Mouse (Mus musculus): Measurements from ENCODE around the gene Ugt1a2. TPM values are rescaled to one million over a fixed set of nuclear protein-coding genes. Genes with fewer than 3 reads are reported as not detected.
A peak's percentile ranks its signal among the peaks of the same experiment; 100 is the strongest.

Ugt1a2 gene
- polyA plus RNA-seq, 1 experiment from 2014 or later = not detected

DNA sequence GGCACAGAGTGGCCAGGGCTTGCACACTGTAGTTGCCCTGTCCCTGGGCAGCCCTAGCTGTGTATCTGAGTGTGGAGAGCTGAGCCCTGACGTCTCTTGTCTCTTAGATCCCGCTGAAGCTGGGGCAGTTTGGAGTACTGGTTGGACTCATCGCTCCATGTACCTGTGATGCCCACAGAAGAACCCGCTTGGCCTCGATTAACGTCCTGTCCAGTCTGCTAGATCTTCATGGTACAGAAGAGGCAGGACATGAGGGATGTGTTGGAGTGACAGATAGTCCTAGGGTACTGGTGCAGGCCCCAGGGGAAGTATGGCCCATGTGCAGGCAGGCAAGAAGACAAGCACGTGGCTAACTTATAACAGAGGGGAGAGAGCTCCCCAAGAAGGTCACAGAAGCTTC lies 49.2 kb downstream of the Ugt1a2 start:
- no peak for ATAC-seq
- TF ChIP-seq EP300 (IDR thresholded peaks at IDR 0.05; ENCODE audit: low read depth) (no peak), CTCF (IDR thresholded peaks at IDR 0.05; ENCODE audit: low read depth) (no peak)
- Histone ChIP-seq H3K27me3 (ENCODE audit: insufficient read depth, low read length) (no peaks in the 10 kb centered on the region), H3K27ac (ENCODE audit: low read depth) (no peak overlapping the region), H3K4me3 (ENCODE audit: low read depth, low read length) (no peak overlapping the region), H3K36me3 (replicated peaks; ENCODE audit: insufficient read depth, low read length) (no peaks in the 10 kb centered on the region), H3K9ac (replicated peaks) (no peak overlapping the region), H3K4me2 (ENCODE audit: low read depth, low read length) (no peak overlapping the region), H3K4me1 (ENCODE audit: insufficient read depth) (peaks cover 13% of the 10 kb centered on the region), H3K9me3 (ENCODE audit: low read length) (peaks cover 23% of the 10 kb centered on the region)
- WGBS (ENCODE audit: insufficient replicate concordance) = 70% methylated on average over 7 of the region's 7 CpGs
- no peak for DNase-seq

DNA sequence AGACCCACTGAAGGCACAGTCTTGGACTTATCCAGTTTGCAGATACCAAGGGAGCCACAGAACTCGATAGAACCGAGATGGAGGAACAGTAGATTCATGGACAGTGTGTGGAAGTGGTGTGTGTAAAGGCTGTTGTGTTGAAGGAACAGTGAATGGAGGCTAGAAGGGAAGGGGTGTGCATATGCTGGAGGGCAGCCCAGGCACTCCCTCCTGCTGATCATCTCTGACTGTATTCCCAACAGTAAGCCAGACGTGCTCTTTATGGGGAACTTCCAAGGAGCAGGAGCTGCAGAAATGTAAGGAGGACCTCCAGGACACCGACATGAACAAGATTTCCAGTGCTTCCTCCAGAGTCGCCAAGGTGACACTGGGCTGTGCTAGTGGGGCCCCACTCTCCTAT lies 49.6 kb downstream of the Ugt1a2 start:
- no peak overlapping the region for H3K27ac ChIP-seq (ENCODE audit: low read depth)
- H3K9ac ChIP-seq (replicated peaks) = no peak overlapping the region
- H3K9me3 ChIP-seq (ENCODE audit: low read length) = peaks cover 20% of the 10 kb centered on the region
- no peak for DNase-seq
- no peak overlapping the region for H3K4me3 ChIP-seq (ENCODE audit: low read depth, low read length)
- WGBS (ENCODE audit: insufficient replicate concordance) = 72% methylated on average over 5 of the region's 5 CpGs
- no peak for ATAC-seq
- H3K4me2 ChIP-seq (ENCODE audit: low read depth, low read length) = no peak overlapping the region
- no peaks in the 10 kb centered on the region for H3K27me3 ChIP-seq (ENCODE audit: insufficient read depth, low read length)
- H3K4me1 ChIP-seq (ENCODE audit: insufficient read depth) = peaks cover 13% of the 10 kb centered on the region
- TF ChIP-seq EP300 (IDR thresholded peaks at IDR 0.05; ENCODE audit: low read depth) (no peak), CTCF (IDR thresholded peaks at IDR 0.05; ENCODE audit: low read depth) (no peak)
- H3K36me3 ChIP-seq (replicated peaks; ENCODE audit: insufficient read depth, low read length) = no peaks in the 10 kb centered on the region

- 63% methylated on average over 8 of the region's 8 CpGs for WGBS (ENCODE audit: insufficient replicate concordance)
- peak; percentile 54 for DNase-seq
- Histone ChIP-seq H3K9ac (replicated peaks) (no peak overlapping the region), H3K27ac (ENCODE audit: low read depth) (no peak overlapping the region), H3K4me2 (ENCODE audit: low read depth, low read length) (no peak overlapping the region), H3K36me3 (replicated peaks; ENCODE audit: insufficient read depth, low read length) (no peaks in the 10 kb centered on the region), H3K9me3 (ENCODE audit: low read length) (peaks cover 14% of the 10 kb centered on the region; the same call in 1 of the 2 replicates), H3K27me3 (ENCODE audit: insufficient read depth, low read length) (no peaks in the 10 kb centered on the region), H3K4me1 (ENCODE audit: insufficient read depth) (peaks cover 26% of the 10 kb centered on the region), H3K4me3 (ENCODE audit: low read depth, low read length) (no peak overlapping the region)
- peak; percentile 5; the same call in 1 of the 2 replicates for ATAC-seq
- TF ChIP-seq CTCF (IDR thresholded peaks at IDR 0.05; ENCODE audit: low read depth) (no peak), EP300 (IDR thresholded peaks at IDR 0.05; ENCODE audit: low read depth) (no peak)
Observed at GRCm38 (mm10) chr1:88253106-88253505, 52.7 kb downstream of the Ugt1a2 start.

DNA sequence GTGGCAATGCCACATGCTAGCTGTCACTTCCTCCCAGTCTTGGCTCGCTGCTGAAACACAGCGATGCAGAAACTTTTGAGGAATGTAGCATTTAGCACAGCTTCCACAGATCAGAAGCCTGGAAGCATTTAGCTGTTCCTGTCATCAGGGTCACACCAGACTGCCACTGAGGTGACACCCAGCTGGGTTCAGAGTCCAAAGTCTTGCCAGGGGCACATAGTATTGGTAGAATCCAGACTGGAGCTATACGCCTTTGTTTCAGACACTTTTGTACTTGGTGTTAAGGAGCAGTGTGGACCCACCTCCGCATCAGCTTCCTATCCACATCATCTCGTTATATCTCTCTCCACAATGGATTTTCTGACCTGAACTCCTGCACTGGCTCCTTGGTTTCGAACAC lies 53.1 kb downstream of the Ugt1a2 start:
- H3K4me2 ChIP-seq (ENCODE audit: low read depth, low read length) = no peak overlapping the region
- no peaks in the 10 kb centered on the region for H3K36me3 ChIP-seq (replicated peaks; ENCODE audit: insufficient read depth, low read length)
- peaks cover 14% of the 10 kb centered on the region; the same call in 1 of the 2 replicates for H3K9me3 ChIP-seq (ENCODE audit: low read length)
- no peak for TF ChIP-seq EP300 (IDR thresholded peaks at IDR 0.05; ENCODE audit: low read depth)
- no peak for TF ChIP-seq CTCF (IDR thresholded peaks at IDR 0.05; ENCODE audit: low read depth)
- ATAC-seq (peak; percentile 69), DNase-seq (peak; percentile 73)
- H3K4me1 ChIP-seq (ENCODE audit: insufficient read depth) = peaks cover 26% of the 10 kb centered on the region
- 59% methylated on average over 6 of the region's 6 CpGs for WGBS (ENCODE audit: insufficient replicate concordance)
- H3K4me3 ChIP-seq (ENCODE audit: low read depth, low read length) = no peak overlapping the region
- H3K9ac ChIP-seq (replicated peaks) = no peak overlapping the region
- H3K27me3 ChIP-seq (ENCODE audit: insufficient read depth, low read length) = no peaks in the 10 kb centered on the region
- H3K27ac ChIP-seq (ENCODE audit: low read depth) = peak overlapping the region; percentile 11; the same call in 1 of the 2 replicates

DNA sequence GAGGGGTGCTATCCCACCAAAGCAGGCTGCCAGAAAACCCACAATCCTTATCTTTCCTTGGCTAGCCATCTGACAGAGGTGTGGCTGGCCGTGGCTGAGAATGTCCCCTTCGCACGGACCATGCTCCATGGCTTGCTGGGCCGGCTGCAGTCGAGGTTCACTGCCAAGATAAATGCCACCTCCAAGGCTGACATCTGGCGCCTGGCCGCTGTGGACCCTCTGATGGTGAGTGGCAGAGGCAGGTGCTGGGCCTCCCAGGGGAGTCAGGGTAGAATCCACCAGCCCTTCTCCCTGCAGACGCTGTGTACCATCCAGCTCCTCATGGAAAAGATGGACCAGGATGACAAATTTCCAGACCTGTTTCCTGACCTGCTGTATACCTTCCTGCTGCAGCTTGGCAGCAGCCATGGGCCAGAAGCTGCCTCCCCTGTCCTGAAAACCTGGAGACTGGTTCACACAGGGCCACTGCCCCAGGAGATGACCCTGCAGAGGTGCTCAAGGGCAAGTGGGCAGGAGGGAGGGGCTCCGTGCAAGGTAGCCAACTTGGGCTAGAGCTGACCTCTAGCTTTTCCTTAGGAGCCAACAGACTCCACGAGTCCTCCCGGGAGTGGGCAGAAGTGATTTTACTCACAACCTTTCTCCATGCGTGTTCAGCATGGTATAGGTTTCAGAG lies 54.5 kb downstream of the Ugt1a2 start:
- Histone ChIP-seq H3K27me3 (ENCODE audit: insufficient read depth, low read length) (no peaks in the 10 kb centered on the region), H3K4me3 (ENCODE audit: low read depth, low read length) (no peak overlapping the region), H3K9me3 (ENCODE audit: low read length) (peaks cover 6% of the 10 kb centered on the region; the same call in 1 of the 2 replicates), H3K4me1 (ENCODE audit: insufficient read depth) (peaks cover 38% of the 10 kb centered on the region), H3K36me3 (replicated peaks; ENCODE audit: insufficient read depth, low read length) (no peaks in the 10 kb centered on the region), H3K9ac (replicated peaks) (no peak overlapping the region), H3K27ac (ENCODE audit: low read depth) (no peak overlapping the region), H3K4me2 (ENCODE audit: low read depth, low read length) (no peak overlapping the region)
- TF ChIP-seq CTCF (IDR thresholded peaks at IDR 0.05; ENCODE audit: low read depth) = no peak
- no peak for TF ChIP-seq EP300 (IDR thresholded peaks at IDR 0.05; ENCODE audit: low read depth)
- 78% methylated on average over 12 of the region's 12 CpGs for WGBS (ENCODE audit: insufficient replicate concordance)
- ATAC-seq = no peak
- no peak for DNase-seq

DNA sequence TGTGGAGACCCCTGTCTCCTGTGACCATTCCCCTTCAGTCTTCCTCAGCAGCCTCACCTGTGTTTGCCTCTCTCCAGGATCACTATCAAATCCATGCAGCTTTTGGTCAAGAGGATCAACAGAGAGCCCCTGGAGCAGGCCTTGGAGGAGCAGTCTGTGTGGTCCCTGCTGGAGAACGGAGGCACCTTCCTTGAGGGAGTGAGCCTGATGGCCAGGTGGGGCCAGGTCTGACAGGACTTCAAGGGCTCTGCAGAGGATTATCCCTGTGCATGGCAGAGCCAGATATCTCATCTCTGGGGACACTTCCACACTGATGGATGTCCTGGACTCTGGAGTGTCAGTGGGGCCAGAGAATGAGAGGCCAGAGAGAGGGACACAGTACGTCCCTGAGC lies 55.1 kb downstream of the Ugt1a2 start:
- no peak overlapping the region for H3K4me2 ChIP-seq (ENCODE audit: low read depth, low read length)
- H3K36me3 ChIP-seq (replicated peaks; ENCODE audit: insufficient read depth, low read length) = no peaks in the 10 kb centered on the region
- no peak overlapping the region for H3K9ac ChIP-seq (replicated peaks)
- DNase-seq = no peak
- peaks cover 43% of the 10 kb centered on the region for H3K4me1 ChIP-seq (ENCODE audit: insufficient read depth)
- ATAC-seq = no peak
- no peak for TF ChIP-seq EP300 (IDR thresholded peaks at IDR 0.05; ENCODE audit: low read depth)
- no peak for TF ChIP-seq CTCF (IDR thresholded peaks at IDR 0.05; ENCODE audit: low read depth)
- WGBS (ENCODE audit: insufficient replicate concordance) = 53% methylated on average over 2 of the region's 2 CpGs
- H3K9me3 ChIP-seq (ENCODE audit: low read length) = 0 out of 2 replicates have a peak, but pooled peaks cover 2% of the 10 kb centered on the region
- H3K4me3 ChIP-seq (ENCODE audit: low read depth, low read length) = no peak overlapping the region
- H3K27me3 ChIP-seq (ENCODE audit: insufficient read depth, low read length) = no peaks in the 10 kb centered on the region
- no peak overlapping the region for H3K27ac ChIP-seq (ENCODE audit: low read depth)

Data from liver, postnatal 0 days (tissue).